Mouse (Mus musculus): Measurements from ENCODE around the gene Mc3r. TPM values are rescaled to one million over a fixed set of nuclear protein-coding genes. Genes with fewer than 3 reads are reported as not detected.

Mc3r gene
- total and polyA plus RNA-seq, 3 experiments: not detected

- H3K27me3 ChIP-seq (replicated peaks): peaks cover 61% of the 10 kb centered on the region
- dilution Hi-C loops (cut with MboI; ENCODE audit: extremely low pct_ligation_motif_present, extremely low pct_unique_long_range_greater_than_20kb, low sequenced_read_pairs): no loop called here
- H3K4me1 ChIP-seq (ENCODE audit: control insufficient read depth in 1 of 2, insufficient read depth in 2 of 2): no peaks in the 10 kb centered on the region
- H3K79me2 ChIP-seq (replicated peaks; ENCODE audit: control insufficient read depth, extremely low read depth, insufficient read depth, poor library complexity, severe bottlenecking): no peaks in the 10 kb centered on the region
- no peak overlapping the region for H3K4me3 ChIP-seq (replicated peaks in 1 of 3; ENCODE audit: low read depth in 2 of 3, low read length in 2 of 3, poor library complexity in 1 of 3)
- H3K36me3 ChIP-seq (replicated peaks in 1 of 2; ENCODE audit: control insufficient read depth in 1 of 2, insufficient read depth in 1 of 2, low read length in 1 of 2): no peaks in the 10 kb centered on the region
- TF ChIP-seq EP300 (IDR thresholded peaks at IDR 0.05; ENCODE audit: low read length) (no peak), CTCF (conservative IDR thresholded peaks at IDR 0.05 in 1 of 2, IDR thresholded peaks at IDR 0.05 in 1 of 2; ENCODE audit: low read depth in 2 of 2, low read length in 2 of 2) (peak; percentile 14 to 40; a peak in 2 of 4 replicates), MYC (IDR thresholded peaks at IDR 0.05; ENCODE audit: low read depth, low read length) (no peak), USF2 (conservative IDR thresholded peaks at IDR 0.05; ENCODE audit: low read depth, low read length) (no peak), TCF12 (IDR thresholded peaks at IDR 0.05; ENCODE audit: low read depth, low read length) (no peak)
- H3K9ac ChIP-seq (ENCODE audit: insufficient read depth, low read depth): no peak overlapping the region
- H3K9me3 ChIP-seq (replicated peaks; ENCODE audit: low read length): peaks cover 2% of the 10 kb centered on the region
- in situ Hi-C loops (cut with MboI; ENCODE audit: low pct_ligation_motif_present, low pct_unique_long_range_greater_than_20kb, low sequenced_read_pairs): loop anchor here (10.0 kb wide), 1 partner anchor 217 kb away; the partner anchor contains the start of gene Rtf2
- no peak overlapping the region for H3K27ac ChIP-seq (ENCODE audit: insufficient read depth, low read depth)
- peak; percentile 27 for DNase-seq (ENCODE audit: extremely low read depth)
- no peak overlapping the region for H3K4me2 ChIP-seq (ENCODE audit: insufficient read depth, low read depth, poor library complexity, severe bottlenecking)
Measured at GRCm38 (mm10) chr2:172227808-172228207, 20.5 kb upstream of the Mc3r start.

GRCm38 (mm10) chr2:172229190-172229589 is 19.1 kb upstream of the Mc3r start:
- dilution Hi-C loops (cut with MboI; ENCODE audit: extremely low pct_ligation_motif_present, extremely low pct_unique_long_range_greater_than_20kb, low sequenced_read_pairs) (no loop called here), in situ Hi-C loops (cut with MboI; ENCODE audit: low pct_ligation_motif_present, low pct_unique_long_range_greater_than_20kb, low sequenced_read_pairs) (loop anchor here (10.0 kb wide), 1 partner anchor 216 kb away; the partner anchor contains the start of gene Rtf2)
- H3K9me3 ChIP-seq (replicated peaks; ENCODE audit: low read length): peaks cover 2% of the 10 kb centered on the region
- no peaks in the 10 kb centered on the region for H3K79me2 ChIP-seq (replicated peaks; ENCODE audit: control insufficient read depth, extremely low read depth, insufficient read depth, poor library complexity, severe bottlenecking)
- H3K27ac ChIP-seq (ENCODE audit: insufficient read depth, low read depth): no peak overlapping the region
- TF ChIP-seq NELFE (IDR thresholded peaks at IDR 0.05; ENCODE audit: low read depth, low read length): no peak
- TF ChIP-seq NRF1 (IDR thresholded peaks at IDR 0.05; ENCODE audit: low read depth, low read length): no peak
- TF ChIP-seq IRF4 (IDR thresholded peaks at IDR 0.05; ENCODE audit: low read depth, low read length): no peak
- no peak for DNase-seq (ENCODE audit: extremely low read depth)
- no peaks in the 10 kb centered on the region for H3K36me3 ChIP-seq (replicated peaks in 1 of 2; ENCODE audit: control insufficient read depth in 1 of 2, insufficient read depth in 1 of 2, low read length in 1 of 2)
- peaks cover 64% of the 10 kb centered on the region for H3K27me3 ChIP-seq (replicated peaks)
- H3K4me1 ChIP-seq (ENCODE audit: control insufficient read depth in 1 of 2, insufficient read depth in 2 of 2): no peaks in the 10 kb centered on the region
- no peak overlapping the region for H3K4me3 ChIP-seq (replicated peaks in 1 of 3; ENCODE audit: low read depth in 2 of 3, low read length in 2 of 3, poor library complexity in 1 of 3)
- no peak overlapping the region for H3K9ac ChIP-seq (ENCODE audit: insufficient read depth, low read depth)
- no peak overlapping the region for H3K4me2 ChIP-seq (ENCODE audit: insufficient read depth, low read depth, poor library complexity, severe bottlenecking)

GRCm38 (mm10) chr2:172230126-172230525 is 18.2 kb upstream of the Mc3r start:
- no peak overlapping the region for H3K27ac ChIP-seq (ENCODE audit: insufficient read depth, low read depth)
- no peak for DNase-seq (ENCODE audit: extremely low read depth)
- no peak overlapping the region for H3K4me2 ChIP-seq (ENCODE audit: insufficient read depth, low read depth, poor library complexity, severe bottlenecking)
- peaks cover 2% of the 10 kb centered on the region for H3K9me3 ChIP-seq (replicated peaks; ENCODE audit: low read length)
- in situ Hi-C loops (cut with MboI; ENCODE audit: low pct_ligation_motif_present, low pct_unique_long_range_greater_than_20kb, low sequenced_read_pairs) (no loop called here), dilution Hi-C loops (cut with MboI; ENCODE audit: extremely low pct_ligation_motif_present, extremely low pct_unique_long_range_greater_than_20kb, low sequenced_read_pairs) (no loop called here)
- no peak overlapping the region for H3K4me3 ChIP-seq (replicated peaks in 1 of 3; ENCODE audit: low read depth in 2 of 3, low read length in 2 of 3, poor library complexity in 1 of 3)
- H3K79me2 ChIP-seq (replicated peaks; ENCODE audit: control insufficient read depth, extremely low read depth, insufficient read depth, poor library complexity, severe bottlenecking): no peaks in the 10 kb centered on the region
- no peaks in the 10 kb centered on the region for H3K4me1 ChIP-seq (ENCODE audit: control insufficient read depth in 1 of 2, insufficient read depth in 2 of 2)
- H3K27me3 ChIP-seq (replicated peaks): peaks cover 68% of the 10 kb centered on the region
- no peak for TF ChIP-seq BHLHE40 (IDR thresholded peaks at IDR 0.05; ENCODE audit: low read depth, low read length)
- no peak for TF ChIP-seq CTCF (conservative IDR thresholded peaks at IDR 0.05 in 1 of 2, IDR thresholded peaks at IDR 0.05 in 1 of 2; ENCODE audit: low read depth in 2 of 2, low read length in 2 of 2)
- TF ChIP-seq ELF1 (IDR thresholded peaks at IDR 0.05; ENCODE audit: low read depth, low read length): no peak
- TF ChIP-seq UBTF (IDR thresholded peaks at IDR 0.05; ENCODE audit: low read depth, low read length): no peak
- TF ChIP-seq ZKSCAN1 (IDR thresholded peaks at IDR 0.05; ENCODE audit: borderline replicate concordance, low read depth, low read length): no peak
- H3K36me3 ChIP-seq (replicated peaks in 1 of 2; ENCODE audit: control insufficient read depth in 1 of 2, insufficient read depth in 1 of 2, low read length in 1 of 2): no peaks in the 10 kb centered on the region
- H3K9ac ChIP-seq (ENCODE audit: insufficient read depth, low read depth): no peak overlapping the region
